Mouse (Mus musculus): ENCODE data around the gene Fcer2a.

Fcer2a gene

DNA sequence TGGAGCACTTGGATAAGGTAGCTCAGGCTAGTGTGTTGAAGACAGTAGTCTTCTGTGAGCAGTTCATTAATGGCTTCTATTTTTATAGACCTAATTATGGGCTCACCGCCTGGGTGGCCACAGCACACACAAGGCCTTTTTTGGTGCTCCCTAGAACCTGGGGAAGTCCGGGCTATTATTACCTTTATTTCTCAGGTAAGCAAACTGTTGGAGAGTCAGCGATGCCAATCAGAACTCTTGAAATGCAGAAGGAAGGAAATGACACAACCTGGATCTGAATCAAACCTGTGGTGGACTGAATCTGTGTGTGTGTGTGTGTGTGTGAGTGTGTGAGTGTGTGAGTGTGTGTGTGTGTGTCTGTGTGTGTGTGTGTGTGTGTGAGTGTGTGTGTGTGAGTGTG is at the start of gene Fcer2a:
Gene Fcer2a, minus strand, starts transcription at position 55 of the 400 bp plus-strand sequence.
- no peak for DNase-seq

DNA sequence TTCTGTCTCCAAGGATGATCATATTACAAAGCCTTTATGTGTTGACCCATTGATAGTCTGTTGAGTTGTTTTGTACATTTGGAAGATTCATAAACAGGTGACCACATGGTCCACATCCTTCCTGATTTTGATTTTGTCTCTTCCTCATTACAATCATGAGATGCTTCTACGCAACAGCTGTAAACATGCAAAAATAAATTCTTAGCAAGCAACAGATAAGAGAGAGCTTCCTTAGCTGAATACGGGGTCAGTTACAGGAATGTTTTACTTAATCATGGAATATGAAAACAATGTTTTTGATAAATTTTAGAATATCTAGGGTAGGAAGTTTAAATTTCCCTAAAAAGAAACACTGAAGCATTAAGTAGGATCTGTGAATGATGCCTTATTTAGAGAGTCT is 43.0 kb upstream of the Fcer2a start:
- DNase-seq = no peak

DNA sequence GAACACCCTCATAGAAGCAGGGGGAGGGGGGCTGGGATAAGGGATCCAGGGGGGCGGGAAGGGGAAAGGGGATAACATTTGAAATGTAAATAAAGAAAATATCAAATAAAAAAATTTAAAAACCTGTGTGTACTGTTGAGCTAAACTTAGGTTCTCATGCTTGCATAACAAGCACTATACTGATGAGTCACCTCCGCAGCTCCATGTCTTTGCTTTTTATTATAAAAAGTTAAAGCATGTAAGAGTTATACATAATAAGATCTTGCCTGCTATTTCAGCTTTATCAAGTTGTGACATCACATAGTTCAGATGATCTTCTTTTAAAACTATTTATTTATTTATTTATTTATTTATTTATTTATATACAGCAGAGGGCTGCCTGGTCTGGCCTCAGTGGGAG is 41.6 kb upstream of the Fcer2a start:
- no peak for DNase-seq

DNA sequence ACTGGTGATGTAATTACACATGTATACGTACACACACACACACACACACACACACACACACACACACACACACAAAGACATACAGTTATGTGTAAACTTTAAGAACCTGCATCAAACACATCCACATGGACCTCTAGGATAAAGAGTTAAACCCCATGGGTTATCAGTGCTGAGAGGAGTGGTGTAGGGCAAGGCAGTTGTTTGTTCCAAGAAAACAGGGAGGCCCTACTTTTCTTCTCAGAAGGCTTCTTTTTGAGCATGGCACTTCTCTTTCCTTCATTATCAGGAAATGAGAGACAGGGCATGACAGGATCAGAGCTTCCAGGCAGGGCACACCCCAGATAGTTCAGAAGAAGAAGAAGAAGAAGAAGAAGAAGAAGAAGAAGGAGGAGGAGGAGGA is 40.1 kb upstream of the Fcer2a start:
- DNase-seq = no peak

GRCm38 (mm10) chr8:3721041-3721440 is 27.1 kb upstream of the Fcer2a start:
- DNase-seq = no peak

DNA sequence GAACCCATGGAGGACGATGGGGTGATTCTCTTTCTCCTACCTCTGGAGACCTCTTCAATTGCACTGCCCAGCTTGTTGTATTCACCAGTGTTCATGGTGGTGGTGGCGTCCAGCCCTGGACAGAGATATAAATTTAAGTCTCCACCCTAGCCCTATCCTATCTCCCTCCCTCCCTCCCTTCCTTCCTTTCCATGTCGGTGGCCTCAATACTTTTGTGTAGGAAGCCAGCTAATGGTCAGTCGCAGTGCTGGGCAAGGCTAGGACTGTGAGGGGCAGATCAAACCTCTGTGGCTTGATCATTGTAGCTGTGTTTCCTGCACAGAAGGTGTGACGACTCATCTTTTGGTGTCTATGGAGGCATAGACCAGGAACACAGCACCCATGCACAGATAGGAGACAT is 26.6 kb upstream of the Fcer2a start, which contains the start of gene Clec4g:
Gene Clec4g, minus strand, starts transcription at position 101 of the 400 bp plus-strand sequence.
- no peak for DNase-seq

- DNase-seq = peak; percentile 38
Observed at GRCm38 (mm10) chr8:3718559-3718958, 24.6 kb upstream of the Fcer2a start.

- DNase-seq = no peak
Observed at GRCm38 (mm10) chr8:3717321-3717954, 23.5 kb upstream of the Fcer2a start.

- no peak for DNase-seq
Observed at GRCm38 (mm10) chr8:3711646-3712045, 17.7 kb upstream of the Fcer2a start.

DNA sequence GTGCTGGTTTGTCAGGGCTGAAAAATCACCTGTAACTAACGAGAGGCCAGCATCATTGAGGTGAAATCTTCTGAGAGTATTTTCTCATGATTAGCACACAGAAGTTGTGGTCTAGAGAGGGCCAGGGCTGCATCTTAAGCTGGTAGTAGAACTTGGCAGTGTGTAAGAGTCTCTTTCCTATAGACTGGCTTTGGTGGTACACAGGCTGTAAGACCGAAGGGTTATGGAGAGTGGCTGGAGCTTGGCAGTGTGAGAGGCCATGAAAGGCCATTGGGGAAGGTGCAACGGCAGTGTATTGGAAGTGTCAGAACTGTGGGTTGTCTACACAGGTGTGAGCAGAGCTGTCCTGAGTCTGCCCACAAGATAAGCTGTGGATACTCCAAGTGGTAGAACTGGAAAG is 16.3 kb upstream of the Fcer2a start:
- DNase-seq = no peak

DNA sequence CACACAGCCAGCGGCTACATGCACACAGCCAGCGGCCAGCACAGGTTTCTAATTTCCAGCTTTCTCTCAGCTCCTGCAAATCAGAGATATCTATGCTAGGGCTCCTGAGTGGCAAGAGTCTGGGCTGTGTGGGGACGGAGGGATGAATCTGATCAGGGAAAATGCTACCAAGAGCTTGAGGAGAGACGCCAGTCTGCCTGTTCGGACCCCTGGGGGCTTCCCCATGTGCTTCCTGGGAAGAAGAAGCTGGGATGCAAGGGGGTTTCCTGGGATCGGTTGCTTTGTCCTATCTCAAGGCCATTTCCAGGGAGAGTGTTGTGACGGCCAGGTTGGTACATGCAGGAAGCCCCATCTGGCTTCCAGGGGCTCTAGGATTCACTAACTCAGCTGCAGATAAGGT is 13.6 kb upstream of the Fcer2a start:
- no peak for DNase-seq

- no peak for DNase-seq
Observed at GRCm38 (mm10) chr8:3705711-3706110, 11.7 kb upstream of the Fcer2a start.

- DNase-seq = no peak
Observed at GRCm38 (mm10) chr8:3701491-3701890, 7.5 kb upstream of the Fcer2a start.

DNA sequence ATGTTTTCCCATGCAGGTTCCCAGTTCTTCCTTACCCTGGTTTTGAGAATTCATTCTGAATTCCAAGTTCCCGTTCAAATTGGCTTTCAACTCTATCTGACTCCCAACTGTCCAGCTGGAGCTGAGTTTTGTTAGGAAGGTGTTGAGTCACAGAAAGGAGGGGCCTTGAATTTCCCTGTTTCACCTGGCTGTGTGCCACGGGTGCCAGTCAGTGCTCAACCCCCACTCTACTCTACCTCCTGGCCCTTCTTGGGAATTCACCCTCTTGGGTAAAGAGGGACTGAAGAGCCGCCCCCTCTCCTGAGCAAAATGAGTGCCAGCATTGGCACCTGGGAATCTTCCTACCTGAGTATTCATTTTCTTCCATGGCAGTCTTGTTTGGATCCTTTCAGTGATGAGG is 3.2 kb downstream of the Fcer2a start:
- DNase-seq = no peak

- no peak for DNase-seq
Observed at GRCm38 (mm10) chr8:3687537-3687936, 6.4 kb downstream of the Fcer2a start.

- no peak for DNase-seq
Observed at GRCm38 (mm10) chr8:3685422-3685821, 8.6 kb downstream of the Fcer2a start.

DNA sequence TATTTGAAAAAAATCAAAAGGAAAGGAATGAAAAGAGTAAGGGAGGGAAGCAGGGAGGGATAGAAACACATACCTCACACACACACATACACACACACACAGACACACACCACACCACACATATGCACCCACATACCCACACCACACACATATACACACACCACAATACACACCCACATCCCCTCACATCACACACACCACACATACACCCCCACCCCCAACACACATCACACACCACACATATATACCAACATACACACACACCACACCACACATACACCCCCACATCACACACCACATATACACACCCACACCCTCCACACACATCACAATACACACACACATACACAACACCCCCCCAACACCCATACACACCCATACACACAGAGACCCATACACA is 9.4 kb downstream of the Fcer2a start:
- DNase-seq = no peak

- peak; percentile 89 for DNase-seq
Observed at GRCm38 (mm10) chr8:3683408-3684176, 10.4 kb downstream of the Fcer2a start.

DNA sequence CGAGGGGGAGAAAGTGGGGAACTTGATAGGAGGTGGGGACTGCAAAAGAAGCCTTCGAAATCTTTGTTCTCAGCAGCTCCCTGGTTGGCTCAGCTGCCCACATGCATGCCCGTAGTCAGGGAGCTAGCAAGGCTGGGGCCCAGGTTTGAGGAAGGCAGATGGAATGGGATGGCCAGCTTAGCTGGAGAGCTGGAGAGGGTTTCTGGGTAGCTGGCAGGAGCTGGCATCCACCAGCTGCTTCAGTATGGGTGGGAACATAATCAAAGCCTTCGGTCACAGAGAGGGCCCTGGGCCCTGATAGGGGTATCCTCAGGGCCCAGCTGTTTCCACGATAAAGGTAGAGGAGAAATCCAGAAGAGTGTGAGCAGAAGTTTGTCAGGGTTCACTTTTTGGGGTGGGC is 11.5 kb downstream of the Fcer2a start:
- DNase-seq = peak; percentile 46

DNA sequence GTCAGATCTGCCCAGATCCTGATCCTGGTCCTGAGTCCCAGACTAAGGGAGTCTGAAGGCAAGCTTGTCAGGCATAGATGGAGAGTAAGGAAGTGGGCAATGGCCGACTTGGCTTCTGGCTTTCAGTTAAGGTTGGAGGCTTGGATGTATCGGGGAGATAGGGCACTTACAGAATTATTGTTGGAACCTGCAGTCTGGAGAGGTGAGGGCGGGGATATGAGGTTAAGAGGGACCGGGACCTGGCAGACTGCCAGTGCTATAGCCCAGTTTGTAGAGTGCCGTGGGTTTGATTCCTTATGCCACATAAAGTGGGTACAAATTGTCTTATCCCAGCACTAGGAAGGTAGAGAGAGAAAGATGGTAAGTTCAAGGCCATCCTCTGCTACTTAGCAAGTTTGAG is 14.3 kb downstream of the Fcer2a start:
- DNase-seq = peak; percentile 53

DNA sequence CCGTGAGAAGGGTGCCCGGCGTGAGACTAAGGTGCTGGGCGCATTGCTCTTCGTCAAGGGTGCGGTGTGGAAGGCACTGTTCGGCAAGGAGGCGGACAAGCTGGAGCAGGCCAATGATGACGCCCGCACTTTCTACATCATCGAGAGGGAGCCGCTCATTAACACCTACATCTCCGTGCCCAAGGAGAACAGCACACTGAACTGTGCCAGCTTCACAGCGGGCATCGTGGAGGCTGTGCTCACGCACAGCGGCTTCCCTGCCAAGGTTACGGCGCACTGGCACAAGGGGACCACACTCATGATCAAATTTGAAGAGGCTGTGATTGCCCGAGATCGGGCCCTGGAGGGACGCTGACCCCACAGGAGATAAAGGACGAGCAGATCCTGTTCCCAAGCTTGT is 14.7 kb downstream of the Fcer2a start:
- peak; percentile 75 for DNase-seq

DNA sequence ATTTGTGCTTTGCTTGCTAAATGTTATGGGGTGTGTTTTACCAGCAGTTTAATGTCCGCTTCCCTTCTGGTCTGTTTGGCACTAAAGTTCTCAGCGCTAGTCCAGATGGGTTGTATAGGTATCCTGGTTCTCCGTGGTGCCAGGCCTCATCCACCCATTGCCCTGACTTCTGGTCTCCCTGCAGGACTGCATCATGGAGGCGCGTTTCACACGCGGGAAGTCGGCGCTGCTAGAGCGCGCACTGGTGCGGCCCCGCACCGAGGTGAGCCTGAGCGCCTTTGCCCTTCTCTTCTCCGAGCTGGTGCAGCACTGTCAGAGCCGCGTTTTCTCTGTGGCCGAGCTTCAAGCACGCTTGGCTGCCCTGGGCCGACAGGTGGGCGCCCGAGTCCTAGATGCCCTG is 15.1 kb downstream of the Fcer2a start:
- no peak for DNase-seq

DNA sequence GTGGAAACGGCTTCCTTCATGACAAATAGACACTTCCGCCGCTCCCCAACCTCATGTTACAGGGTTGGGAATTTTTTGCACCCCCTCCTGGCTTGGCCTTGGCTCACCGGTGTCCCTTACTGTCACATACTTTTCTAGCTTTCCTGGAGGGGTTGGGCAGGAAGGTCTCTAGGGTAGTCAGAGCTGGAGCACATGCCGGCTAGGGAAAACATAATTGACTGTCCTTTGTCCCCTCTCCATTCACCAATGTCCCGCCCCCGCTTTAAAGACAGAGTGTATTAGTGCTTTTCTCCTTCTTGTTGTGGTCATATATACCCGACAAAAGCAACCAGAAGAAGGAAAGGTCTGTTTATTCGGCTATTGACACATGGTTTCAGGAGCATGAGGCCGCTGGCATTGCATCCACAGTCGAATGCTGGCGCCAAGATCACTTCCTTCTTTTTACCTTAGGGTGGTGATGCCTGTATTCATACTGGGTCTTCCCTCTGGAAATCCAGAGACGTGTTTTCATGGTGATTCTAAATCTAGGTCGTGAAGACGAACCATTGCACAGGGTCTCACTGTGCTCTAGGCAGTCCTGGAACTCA is 16.9 kb downstream of the Fcer2a start:
- DNase-seq = peak; percentile 49

Data from cerebellum, adult 11-12 months (tissue).